8 mouse cellular contexts compared by ENCODE assay signal in the genomic region with DNA sequence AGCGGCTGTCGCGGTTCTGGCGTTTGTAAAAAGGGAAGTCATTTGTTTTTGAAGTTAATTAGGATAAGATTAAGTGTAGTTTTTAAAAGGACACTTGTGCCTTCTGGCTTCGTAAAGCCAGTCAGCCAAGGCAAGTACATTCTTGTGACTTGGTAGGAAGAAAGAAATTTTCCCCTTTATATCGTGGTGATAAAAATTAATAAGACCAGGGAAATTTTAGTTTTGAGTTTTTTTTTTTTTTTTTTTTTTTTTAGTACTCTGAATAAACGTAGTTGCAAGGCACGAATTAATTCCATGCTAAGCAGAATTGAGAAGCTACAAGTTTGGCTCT. TPM values are rescaled to one million over a fixed set of nuclear protein-coding genes. Genes with fewer than 3 reads are reported as not detected.
DNase-seq lines count a peak whose midpoint lies in the region; ATAC-seq lines count a peak whose summit lies in the region.

No protein-coding gene starts in this region.

- no peaks in the 10 kb centered on the region for H3K36me3 ChIP-seq in lung, embryonic 16.5 days (ENCODE audit: control insufficient read depth, insufficient read depth, low read length)
- peaks cover 29% of the 10 kb centered on the region for H3K36me3 ChIP-seq in forebrain, embryonic 10.5 days (replicated peaks)
- H3K36me3 ChIP-seq in limb, embryonic 10.5 days = peaks cover 28% of the 10 kb centered on the region
- peaks cover 11% of the 10 kb centered on the region for H3K36me3 ChIP-seq in neural tube, embryonic 15.5 days

- H3K9ac ChIP-seq in lung, embryonic 16.5 days (ENCODE audit: low read length) = peak overlapping the region; percentile 84
- H3K9ac ChIP-seq in neural tube, embryonic 15.5 days (replicated peaks) = peak overlapping the region; percentile 68

- ATAC-seq in lung, embryonic 16.5 days (ENCODE audit: low read depth) = no peak
- no peak for ATAC-seq in neural tube, embryonic 15.5 days (ENCODE audit: low FRiP score)

- peak overlapping the region; percentile 89 for H3K4me2 ChIP-seq in lung, embryonic 16.5 days (ENCODE audit: low read depth, low read length)
- peak overlapping the region; percentile 97 for H3K4me2 ChIP-seq in neural tube, embryonic 15.5 days

- WGBS in lung, embryonic 16.5 days = under 1% methylated on average over 8 of the region's 8 CpGs
- WGBS in forebrain, embryonic 10.5 days = 4% methylated on average over 8 of the region's 8 CpGs
- 3% methylated on average over 8 of the region's 8 CpGs for WGBS in limb, embryonic 10.5 days
- WGBS in neural tube, embryonic 15.5 days = under 1% methylated on average over 8 of the region's 8 CpGs

- no peaks in the 10 kb centered on the region for H3K9me3 ChIP-seq in lung, embryonic 16.5 days (ENCODE audit: control insufficient read depth, low read length)
- H3K9me3 ChIP-seq in forebrain, embryonic 10.5 days = no peaks in the 10 kb centered on the region
- no peaks in the 10 kb centered on the region for H3K9me3 ChIP-seq in limb, embryonic 10.5 days (replicated peaks)
- H3K9me3 ChIP-seq in neural tube, embryonic 15.5 days (replicated peaks) = no peaks in the 10 kb centered on the region

- no peak for DNase-seq in lung, postnatal 4 days
- no peak for DNase-seq in forebrain, embryonic 10.5 days (ENCODE audit: extremely low spot score, low spot score)
- DNase-seq in limb, embryonic 10.5 days (ENCODE audit: low spot score) = no peak
- no peak for DNase-seq in frontal cortex, postnatal 10 days (ENCODE audit: low spot score in 2 of 2)
- DNase-seq in embryo, embryonic 10.5 days (ENCODE audit: low spot score) = no peak
- no peak for DNase-seq in kidney, postnatal 10 days

- H3K4me3 ChIP-seq in lung, embryonic 16.5 days (ENCODE audit: low read length) = peak overlapping the region; percentile 85
- peak overlapping the region; percentile 90 for H3K4me3 ChIP-seq in forebrain, embryonic 10.5 days
- H3K4me3 ChIP-seq in limb, embryonic 10.5 days = peak overlapping the region; percentile 95
- peak overlapping the region; percentile 78 for H3K4me3 ChIP-seq in neural tube, embryonic 15.5 days (replicated peaks)

- peaks cover 14% of the 10 kb centered on the region for H3K4me1 ChIP-seq in lung, embryonic 16.5 days (replicated peaks; ENCODE audit: control insufficient read depth, insufficient read depth, low read length)
- H3K4me1 ChIP-seq in forebrain, embryonic 10.5 days = peaks cover 25% of the 10 kb centered on the region
- H3K4me1 ChIP-seq in limb, embryonic 10.5 days = peaks cover 20% of the 10 kb centered on the region
- peaks cover 31% of the 10 kb centered on the region for H3K4me1 ChIP-seq in neural tube, embryonic 15.5 days

- peak overlapping the region; percentile 83 for H3K27ac ChIP-seq in lung, embryonic 16.5 days (ENCODE audit: low read length)
- H3K27ac ChIP-seq in forebrain, embryonic 10.5 days = peak overlapping the region; percentile 98
- H3K27ac ChIP-seq in limb, embryonic 10.5 days = peak overlapping the region; percentile 96
- peak overlapping the region; percentile 91 for H3K27ac ChIP-seq in neural tube, embryonic 15.5 days (replicated peaks)

- no peaks in the 10 kb centered on the region for H3K27me3 ChIP-seq in lung, embryonic 16.5 days (ENCODE audit: control insufficient read depth, insufficient read depth, low read depth, low read length)
- no peaks in the 10 kb centered on the region for H3K27me3 ChIP-seq in forebrain, embryonic 10.5 days (ENCODE audit: poor library complexity, severe bottlenecking)
- H3K27me3 ChIP-seq in limb, embryonic 10.5 days (ENCODE audit: low read depth, poor library complexity, severe bottlenecking) = no peaks in the 10 kb centered on the region
- no peaks in the 10 kb centered on the region for H3K27me3 ChIP-seq in neural tube, embryonic 15.5 days (replicated peaks)

RNA-seq across cellular contexts. Expression of a gene that starts 0.9 kb away (rescaled TPM):
- polyA plus RNA-seq in lung, embryonic 16.5 days (2015; fragmentation: Nextera tagmentation; extraction: Ambion mirVana) = 15.0 and 16.2 TPM in 2 replicates
- 39.6 and 40.3 TPM in 2 replicates for polyA plus RNA-seq in forebrain, embryonic 10.5 days (2016; fragmentation: Nextera tagmentation; extraction: Ambion mirVana)
- polyA plus RNA-seq in limb, embryonic 10.5 days (2016; fragmentation: Nextera tagmentation; extraction: Ambion mirVana) = 32.9 and 35.3 TPM in 2 replicates
- polyA plus RNA-seq in neural tube, embryonic 15.5 days (2015; fragmentation: Nextera tagmentation; extraction: Ambion mirVana) = 12.0 and 14.9 TPM in 2 replicates

RNA-seq across cellular contexts. Expression of a gene that starts 18.3 kb away (rescaled TPM):
- polyA plus RNA-seq in lung, embryonic 16.5 days (2015; fragmentation: Nextera tagmentation; extraction: Ambion mirVana) = 17.7 and 19.0 TPM in 2 replicates
- polyA plus RNA-seq in forebrain, embryonic 10.5 days (2016; fragmentation: Nextera tagmentation; extraction: Ambion mirVana) = 21.7 and 22.7 TPM in 2 replicates
- polyA plus RNA-seq in limb, embryonic 10.5 days (2016; fragmentation: Nextera tagmentation; extraction: Ambion mirVana) = 23.9 and 26.5 TPM in 2 replicates
- 14.2 and 15.1 TPM in 2 replicates for polyA plus RNA-seq in neural tube, embryonic 15.5 days (2015; fragmentation: Nextera tagmentation; extraction: Ambion mirVana)
